Mouse (Mus musculus): Measurements from ENCODE around the gene Cnn2. TPM values are rescaled to one million over a fixed set of nuclear protein-coding genes. Genes with fewer than 3 reads are reported as not detected.
"Not testable (repeated sequence)": the region's sequence is repeated elsewhere in the genome, so short reads cannot be mapped to it uniquely, and the experiment has no call there.

The Cnn2 gene
- polyA plus RNA-seq, 1 experiment from 2014 or later = 401 TPM

DNA sequence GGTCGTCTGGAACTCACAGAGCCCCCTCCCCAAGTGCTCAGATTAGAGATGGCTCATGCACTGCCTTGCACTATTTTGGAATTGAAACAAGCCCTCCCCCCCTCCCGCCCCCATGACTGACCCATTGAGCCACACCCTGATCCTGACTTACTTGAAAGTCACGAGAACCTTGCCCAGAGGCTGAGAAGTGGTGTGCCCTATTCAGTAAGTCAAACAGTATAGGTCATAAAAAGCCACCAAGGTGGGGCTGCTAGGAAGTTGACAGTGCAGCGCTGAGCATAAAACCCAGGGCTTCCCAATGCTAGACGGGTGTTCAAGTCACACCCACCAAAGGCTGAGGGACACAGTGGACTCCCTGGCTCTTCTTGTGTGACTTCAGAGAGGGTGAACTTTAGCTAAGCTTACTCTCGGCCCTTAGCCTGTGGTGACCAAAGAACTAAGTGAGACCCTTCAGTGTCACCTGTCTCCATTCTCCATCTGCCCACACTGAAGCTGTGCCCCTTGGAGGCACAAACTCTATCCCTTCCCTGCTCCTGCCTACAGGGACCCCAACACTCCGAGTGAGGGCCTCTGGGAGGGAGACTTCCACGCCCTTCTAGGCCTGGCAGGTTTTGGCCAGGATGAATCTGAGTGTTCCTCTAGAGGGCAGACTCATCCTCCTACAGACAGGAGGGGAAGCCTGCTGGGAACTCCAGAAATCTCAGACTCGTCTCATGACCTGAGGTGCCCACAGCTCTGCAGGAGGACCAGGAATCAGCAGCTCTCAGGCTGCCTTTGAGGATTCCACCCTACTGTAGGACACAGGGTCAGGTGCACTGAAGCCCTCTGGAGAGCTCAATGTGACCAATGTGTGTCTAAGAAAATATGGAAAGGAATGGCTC lies 45.4 kb downstream of the Cnn2 start:
- H3K36me3 ChIP-seq (ENCODE audit: control insufficient read depth, insufficient read depth, low read length) = peaks cover 30% of the 10 kb centered on the region
- ATAC-seq (ENCODE audit: low read depth) = peak; percentile 59
- no peak overlapping the region for H3K4me3 ChIP-seq (ENCODE audit: low read length)
- peak overlapping the region; percentile 35 for H3K9ac ChIP-seq (ENCODE audit: low read length)
- no peaks in the 10 kb centered on the region for H3K9me3 ChIP-seq (ENCODE audit: control insufficient read depth, low read length)
- H3K4me2 ChIP-seq (ENCODE audit: low read depth, low read length) = no peak overlapping the region
- WGBS = 25% methylated on average over 9 of the region's 9 CpGs
- peak overlapping the region; percentile 10 for H3K27ac ChIP-seq (ENCODE audit: low read length)
- peaks cover 33% of the 10 kb centered on the region for H3K4me1 ChIP-seq (replicated peaks; ENCODE audit: control insufficient read depth, insufficient read depth, low read length)
- H3K27me3 ChIP-seq (ENCODE audit: control insufficient read depth, insufficient read depth, low read depth, low read length) = no peaks in the 10 kb centered on the region

DNA sequence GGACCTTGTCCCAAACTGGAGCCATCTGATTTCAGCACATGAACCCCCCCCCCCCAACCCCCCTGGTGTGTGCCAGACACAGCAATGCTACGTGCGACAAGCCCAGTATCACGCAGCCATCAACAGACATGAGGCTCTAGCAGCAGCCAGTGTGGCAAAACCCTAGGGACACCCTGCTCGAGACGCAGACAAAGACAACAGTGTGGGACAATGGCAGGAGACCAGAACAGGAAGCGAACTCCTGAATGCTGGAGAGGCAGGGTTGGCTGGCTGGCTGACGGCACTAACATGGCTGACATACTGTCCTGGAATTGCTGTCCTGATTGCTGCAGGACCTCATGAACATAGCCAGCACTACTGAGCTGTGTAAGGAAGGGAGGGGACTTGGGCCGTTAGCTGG lies 46.8 kb downstream of the Cnn2 start:
- Histone ChIP-seq H3K27ac (ENCODE audit: low read length) (no peak overlapping the region), H3K4me1 (replicated peaks; ENCODE audit: control insufficient read depth, insufficient read depth, low read length) (peaks cover 36% of the 10 kb centered on the region), H3K4me3 (ENCODE audit: low read length) (no peak overlapping the region), H3K9ac (ENCODE audit: low read length) (no peak overlapping the region), H3K9me3 (ENCODE audit: control insufficient read depth, low read length) (no peaks in the 10 kb centered on the region), H3K27me3 (ENCODE audit: control insufficient read depth, insufficient read depth, low read depth, low read length) (no peaks in the 10 kb centered on the region), H3K36me3 (ENCODE audit: control insufficient read depth, insufficient read depth, low read length) (peaks cover 28% of the 10 kb centered on the region), H3K4me2 (ENCODE audit: low read depth, low read length) (no peak overlapping the region)
- no peak for ATAC-seq (ENCODE audit: low read depth)
- 78% methylated on average over 8 of the region's 8 CpGs for WGBS

DNA sequence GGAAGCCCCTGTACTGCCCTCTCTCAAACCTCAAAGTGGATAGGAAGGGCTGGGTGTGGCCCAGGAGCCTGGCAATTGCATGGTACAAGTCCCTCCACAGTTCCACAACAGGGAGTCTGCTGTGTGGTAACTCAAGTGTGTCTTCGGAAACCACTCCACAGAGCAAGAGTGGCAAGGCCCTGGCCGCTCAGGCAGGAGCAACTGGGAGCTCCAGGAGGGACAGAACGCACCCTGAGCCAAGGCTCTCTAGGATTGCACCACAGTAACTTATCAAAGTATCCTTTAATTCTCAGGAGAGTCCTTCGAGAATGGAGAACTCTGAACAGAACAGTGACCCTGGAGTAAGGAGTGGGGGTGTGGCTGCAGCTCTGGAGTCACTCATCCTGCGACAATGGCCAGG lies 47.3 kb downstream of the Cnn2 start:
- Histone ChIP-seq H3K4me2 (ENCODE audit: low read depth, low read length) (no peak overlapping the region), H3K9me3 (ENCODE audit: control insufficient read depth, low read length) (no peaks in the 10 kb centered on the region), H3K27me3 (ENCODE audit: control insufficient read depth, insufficient read depth, low read depth, low read length) (no peaks in the 10 kb centered on the region), H3K9ac (ENCODE audit: low read length) (no peak overlapping the region), H3K4me3 (ENCODE audit: low read length) (no peak overlapping the region), H3K36me3 (ENCODE audit: control insufficient read depth, insufficient read depth, low read length) (peaks cover 27% of the 10 kb centered on the region), H3K4me1 (replicated peaks; ENCODE audit: control insufficient read depth, insufficient read depth, low read length) (peaks cover 36% of the 10 kb centered on the region), H3K27ac (ENCODE audit: low read length) (no peak overlapping the region)
- WGBS = 89% methylated on average over 5 of the region's 5 CpGs
- no peak for ATAC-seq (ENCODE audit: low read depth)

DNA sequence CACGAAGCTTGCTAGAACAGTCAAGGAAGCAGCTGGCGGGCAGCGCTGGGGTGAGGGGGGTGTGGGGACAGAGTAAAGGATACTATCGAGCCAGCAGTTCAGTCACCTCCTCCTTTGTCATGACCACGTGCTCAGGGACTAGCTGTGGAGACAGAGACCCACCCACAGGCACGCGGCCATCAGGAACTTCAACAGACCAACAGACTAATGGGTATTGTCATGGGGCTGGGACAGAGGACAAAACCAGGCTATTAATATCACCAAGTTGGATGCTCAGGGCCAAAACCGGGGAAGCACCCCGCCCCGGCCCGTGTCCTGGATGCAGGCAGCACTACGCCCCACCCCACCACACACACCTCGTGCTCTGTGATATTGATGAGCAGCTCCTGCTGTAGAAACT lies 48.4 kb downstream of the Cnn2 start:
- Histone ChIP-seq H3K9me3 (ENCODE audit: control insufficient read depth, low read length) (no peaks in the 10 kb centered on the region), H3K27me3 (ENCODE audit: control insufficient read depth, insufficient read depth, low read depth, low read length) (no peaks in the 10 kb centered on the region), H3K9ac (ENCODE audit: low read length) (no peak overlapping the region), H3K4me1 (replicated peaks; ENCODE audit: control insufficient read depth, insufficient read depth, low read length) (peaks cover 36% of the 10 kb centered on the region), H3K27ac (ENCODE audit: low read length) (no peak overlapping the region), H3K4me2 (ENCODE audit: low read depth, low read length) (no peak overlapping the region), H3K4me3 (ENCODE audit: low read length) (no peak overlapping the region), H3K36me3 (ENCODE audit: control insufficient read depth, insufficient read depth, low read length) (peaks cover 27% of the 10 kb centered on the region)
- ATAC-seq (ENCODE audit: low read depth) = no peak
- 87% methylated on average over 13 of the region's 13 CpGs for WGBS

- H3K9ac ChIP-seq (ENCODE audit: low read length) = peak within 1 kb of the TSS; percentile 89
- peak within 1 kb of the TSS; percentile 63 for H3K27ac ChIP-seq (ENCODE audit: low read length)
- WGBS = under 1% methylated on average over 40 of the region's 40 CpGs
- no peaks in the 10 kb centered on the region for H3K27me3 ChIP-seq (ENCODE audit: control insufficient read depth, insufficient read depth, low read depth, low read length)
- H3K9me3 ChIP-seq (ENCODE audit: control insufficient read depth, low read length) = no peaks in the 10 kb centered on the region
- ATAC-seq (ENCODE audit: low read depth) = peak; percentile 98
- H3K4me2 ChIP-seq (ENCODE audit: low read depth, low read length) = peak within 1 kb of the TSS; percentile 84
- peaks cover 13% of the 10 kb centered on the region for H3K4me1 ChIP-seq (replicated peaks; ENCODE audit: control insufficient read depth, insufficient read depth, low read length)
- H3K4me3 ChIP-seq (ENCODE audit: low read length) = peak within 1 kb of the TSS; percentile 94
- peaks cover 27% of the 10 kb centered on the region for H3K36me3 ChIP-seq (ENCODE audit: control insufficient read depth, insufficient read depth, low read length)
Observed at GRCm38 (mm10) chr10:80039559-80039979, 51.2 kb downstream of the Cnn2 start, which contains the start of gene Polr2e. Polr2e (minus strand) TSS chr10:80039795.

DNA sequence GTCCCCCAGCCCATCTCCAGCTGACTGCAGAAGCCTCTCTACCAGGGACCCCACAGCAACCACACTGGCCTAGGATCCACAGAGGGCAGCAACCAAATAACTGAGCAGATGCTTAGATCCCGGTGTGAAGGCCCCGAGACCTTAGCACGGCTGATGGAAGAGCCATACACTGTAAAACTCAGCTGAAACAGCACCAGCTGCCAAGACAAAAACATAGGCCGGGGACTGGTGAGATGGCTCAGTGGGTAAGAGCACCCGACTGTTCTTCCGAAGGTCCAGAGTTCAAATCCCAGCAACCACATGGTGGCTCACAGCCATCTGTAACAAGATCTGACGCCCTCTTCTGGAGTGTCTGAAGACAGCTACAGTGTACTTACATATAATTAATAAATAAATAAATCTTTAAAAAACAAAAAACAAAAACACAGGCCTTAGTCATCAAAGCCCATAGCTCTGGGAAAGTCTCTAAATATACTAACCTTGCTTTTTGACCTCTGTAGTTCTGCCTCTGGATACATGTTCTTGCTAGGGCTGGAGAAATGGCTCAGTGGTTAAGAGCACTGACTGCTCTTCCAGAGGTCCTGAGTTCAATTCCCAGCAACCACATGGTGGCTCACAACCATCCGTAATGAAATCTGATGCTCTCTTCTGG lies 53.2 kb downstream of the Cnn2 start:
- H3K9ac ChIP-seq (ENCODE audit: low read length); H3K4me3 ChIP-seq (ENCODE audit: low read length); ATAC-seq (ENCODE audit: low read depth); H3K4me2 ChIP-seq (ENCODE audit: low read depth, low read length); H3K27ac ChIP-seq (ENCODE audit: low read length); H3K27me3 ChIP-seq (ENCODE audit: control insufficient read depth, insufficient read depth, low read depth, low read length); H3K9me3 ChIP-seq (ENCODE audit: control insufficient read depth, low read length): not testable (repeated sequence)
- Histone ChIP-seq H3K36me3 (ENCODE audit: control insufficient read depth, insufficient read depth, low read length) (peaks cover 14% of the 10 kb centered on the region), H3K4me1 (replicated peaks; ENCODE audit: control insufficient read depth, insufficient read depth, low read length) (peaks cover 13% of the 10 kb centered on the region)
- 82% methylated on average over 8 of the region's 8 CpGs for WGBS

GRCm38 (mm10) chr10:80044087-80044486 lies 55.7 kb downstream of the Cnn2 start:
- Histone ChIP-seq H3K9ac (ENCODE audit: low read length) (0 out of 2 replicates have a peak overlapping the region, but pooled peaks have one; percentile 9), H3K4me1 (replicated peaks; ENCODE audit: control insufficient read depth, insufficient read depth, low read length) (peaks cover 7% of the 10 kb centered on the region), H3K36me3 (ENCODE audit: control insufficient read depth, insufficient read depth, low read length) (no peaks in the 10 kb centered on the region), H3K27me3 (ENCODE audit: control insufficient read depth, insufficient read depth, low read depth, low read length) (no peaks in the 10 kb centered on the region), H3K4me2 (ENCODE audit: low read depth, low read length) (no peak overlapping the region), H3K9me3 (ENCODE audit: control insufficient read depth, low read length) (no peaks in the 10 kb centered on the region), H3K4me3 (ENCODE audit: low read length) (no peak overlapping the region), H3K27ac (ENCODE audit: low read length) (no peak overlapping the region)
- WGBS = 64% methylated on average over 4 of the region's 4 CpGs
- no peak for ATAC-seq (ENCODE audit: low read depth)

DNA sequence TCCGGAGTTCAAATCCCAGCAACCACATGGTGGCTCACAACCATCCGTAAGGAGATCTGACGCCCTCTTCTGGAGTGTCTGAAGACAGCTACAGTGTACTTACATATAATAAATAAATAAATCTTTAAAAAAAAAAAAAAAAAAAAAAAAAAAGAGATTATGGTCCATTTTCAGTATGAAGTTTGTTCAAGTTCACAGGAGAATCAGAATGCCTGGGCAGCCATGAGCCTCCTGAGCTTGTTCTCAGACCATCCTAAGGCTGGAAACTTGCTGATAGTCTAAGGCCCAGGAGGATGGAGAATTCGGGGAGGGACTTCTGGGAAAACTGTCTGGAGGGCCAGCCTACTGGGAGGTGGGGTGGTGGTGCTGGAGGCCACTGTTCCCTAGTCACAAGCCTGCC lies 57.0 kb downstream of the Cnn2 start:
- ATAC-seq (ENCODE audit: low read depth); H3K4me3 ChIP-seq (ENCODE audit: low read length): not testable (repeated sequence)

More for the DNA sequence above, 57.0 kb downstream of the Cnn2 start:
- WGBS = 83% methylated on average over 2 of the region's 4 CpGs
- not testable (repeated sequence) for H3K9ac ChIP-seq (ENCODE audit: low read length); H3K4me2 ChIP-seq (ENCODE audit: low read depth, low read length); H3K9me3 ChIP-seq (ENCODE audit: control insufficient read depth, low read length); H3K36me3 ChIP-seq (ENCODE audit: control insufficient read depth, insufficient read depth, low read length); H3K27me3 ChIP-seq (ENCODE audit: control insufficient read depth, insufficient read depth, low read depth, low read length); H3K27ac ChIP-seq (ENCODE audit: low read length); H3K4me1 ChIP-seq (replicated peaks; ENCODE audit: control insufficient read depth, insufficient read depth, low read length)
